Mouse (Mus musculus): ENCODE results near the gene Duxf3.
"Not testable (repeated sequence)": the region's sequence is repeated elsewhere in the genome, so short reads cannot be mapped to it uniquely, and the experiment has no call there.

Gene Duxf3

GRCm38 (mm10) chr10:58223161-58223560 lies 9.3 kb downstream of the Duxf3 start:
- not testable (repeated sequence) for DNase-seq (ENCODE audit: low read depth)

- DNase-seq (ENCODE audit: low read depth), result not testable (repeated sequence)
Measured at GRCm38 (mm10) chr10:58221571-58221970, 10.9 kb downstream of the Duxf3 start.

- no peak for DNase-seq (ENCODE audit: low read depth)
Measured at GRCm38 (mm10) chr10:58220726-58221125, 11.7 kb downstream of the Duxf3 start.

- no peak for DNase-seq (ENCODE audit: low read depth)
Measured at GRCm38 (mm10) chr10:58217366-58217765, 15.1 kb downstream of the Duxf3 start.

GRCm38 (mm10) chr10:58215353-58215752 lies 17.1 kb downstream of the Duxf3 start:
- DNase-seq (ENCODE audit: low read depth), result no peak

DNA sequence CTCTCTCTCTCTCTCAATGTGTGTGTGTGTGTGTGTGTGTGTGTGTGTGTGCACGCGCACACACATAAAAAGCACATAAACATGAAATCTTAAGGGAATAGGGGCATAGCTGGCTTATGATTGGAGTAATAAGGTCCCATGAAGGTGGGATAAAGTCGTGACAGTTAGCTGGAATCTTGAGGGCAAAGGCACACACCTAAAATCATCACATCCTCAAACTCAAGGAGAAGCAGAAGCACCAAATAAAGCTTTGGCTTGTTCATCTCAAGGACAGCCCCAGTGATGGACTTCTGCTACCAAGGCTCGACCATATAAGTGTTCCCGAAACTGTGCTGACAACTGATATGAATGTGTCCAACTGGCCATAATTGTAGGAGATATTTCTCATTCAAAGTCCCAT lies 17.5 kb downstream of the Duxf3 start:
- no peak for DNase-seq (ENCODE audit: low read depth)

GRCm38 (mm10) chr10:58214497-58214896 lies 18.0 kb downstream of the Duxf3 start:
- no peak for DNase-seq (ENCODE audit: low read depth)

DNA sequence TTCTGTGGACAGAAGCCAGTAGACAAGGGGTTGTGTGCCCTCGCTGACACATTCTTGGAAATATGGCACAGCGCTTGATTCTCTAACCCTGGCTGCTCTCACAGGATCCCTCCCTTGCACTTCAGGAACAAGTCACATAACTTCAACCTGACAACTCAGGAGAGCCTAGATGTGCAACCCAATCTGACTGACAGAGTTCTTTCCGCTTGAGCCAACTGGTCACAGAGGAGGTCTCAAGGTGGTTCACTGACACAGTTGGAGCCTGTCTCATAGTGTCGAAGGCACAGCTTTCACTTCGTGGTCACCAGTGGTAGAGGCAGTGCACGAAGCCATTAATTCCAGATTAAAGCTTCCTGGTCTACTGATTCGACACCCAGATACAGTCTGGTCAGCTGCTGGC lies 20.2 kb downstream of the Duxf3 start:
- DNase-seq (ENCODE audit: low read depth), result no peak

- DNase-seq (ENCODE audit: low read depth), result no peak
Measured at GRCm38 (mm10) chr10:58211213-58211612, 21.3 kb downstream of the Duxf3 start.

- no peak for DNase-seq (ENCODE audit: low read depth)
Measured at GRCm38 (mm10) chr10:58210514-58210913, 22.0 kb downstream of the Duxf3 start.

DNA sequence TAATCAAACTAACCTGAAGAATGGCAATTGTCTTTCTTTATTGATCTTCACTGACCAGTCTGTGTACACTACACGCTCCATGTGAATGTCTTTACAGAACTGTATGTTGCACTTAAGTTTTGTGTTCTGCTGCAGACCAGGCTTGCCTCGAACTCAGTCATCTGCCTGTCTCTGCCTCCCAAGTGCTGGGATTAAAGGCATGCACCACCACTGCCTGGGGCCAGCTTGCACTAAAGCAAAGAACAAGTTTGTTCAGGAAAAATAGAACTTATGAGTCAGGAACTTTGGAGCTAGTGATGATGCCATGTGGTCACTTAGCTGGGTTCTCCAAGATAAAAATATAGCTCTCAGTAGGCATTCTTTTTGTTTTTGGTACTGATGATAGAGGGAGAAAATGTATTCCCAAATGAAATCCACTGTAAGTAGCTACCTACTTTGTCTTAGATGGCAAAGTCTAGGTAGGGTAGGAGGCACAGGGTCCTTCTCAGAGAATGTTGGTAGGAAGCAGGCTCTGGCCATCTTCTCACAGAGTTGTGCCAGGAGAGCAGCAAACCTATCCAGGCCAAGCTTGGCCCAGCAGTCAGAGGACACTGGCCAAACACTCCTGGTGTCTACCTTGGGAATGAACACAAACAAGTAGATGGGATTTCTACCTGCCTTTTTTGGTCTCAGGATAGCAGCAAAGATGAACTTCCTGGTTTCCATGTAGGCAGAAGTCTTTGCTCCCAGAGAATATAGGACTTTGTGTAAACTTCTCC lies 22.6 kb downstream of the Duxf3 start:
- no peak for DNase-seq (ENCODE audit: low read depth)

DNA sequence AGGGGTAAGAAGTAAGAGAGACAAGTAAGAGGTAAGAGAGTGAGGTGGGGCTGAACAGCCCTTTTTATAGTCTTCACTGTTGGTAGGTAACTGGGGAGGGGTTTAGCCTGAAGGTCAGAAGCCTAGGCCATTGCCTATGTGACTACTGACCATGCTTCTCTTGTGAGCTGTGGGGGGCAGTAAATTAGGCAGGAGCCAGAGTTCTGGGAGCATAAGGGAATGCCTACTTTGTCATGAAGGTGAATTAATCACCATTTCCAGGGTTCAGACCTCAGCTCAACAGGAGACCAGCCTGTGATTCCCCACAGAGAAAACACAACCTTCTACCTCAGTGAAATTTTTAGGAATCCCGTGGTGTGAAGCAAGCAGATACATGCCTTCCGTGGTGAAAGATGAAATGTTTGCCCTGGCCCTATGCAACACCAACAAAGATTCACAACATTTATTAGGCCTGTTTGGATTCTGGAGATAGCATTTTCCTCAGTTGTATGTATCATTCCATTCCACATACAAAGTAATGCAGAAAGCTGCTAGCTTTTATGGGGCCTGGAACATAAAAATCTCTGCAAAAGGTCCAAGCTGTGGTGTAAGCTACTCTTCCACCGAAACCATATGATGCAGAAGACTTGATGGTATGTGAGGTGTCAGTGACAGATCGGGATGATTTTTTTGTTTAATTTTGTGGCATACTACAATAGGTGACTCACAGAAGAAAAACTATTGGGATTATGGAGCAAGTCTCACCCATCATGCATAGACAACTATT lies 25.7 kb downstream of the Duxf3 start:
- no peak for DNase-seq (ENCODE audit: low read depth)

DNA sequence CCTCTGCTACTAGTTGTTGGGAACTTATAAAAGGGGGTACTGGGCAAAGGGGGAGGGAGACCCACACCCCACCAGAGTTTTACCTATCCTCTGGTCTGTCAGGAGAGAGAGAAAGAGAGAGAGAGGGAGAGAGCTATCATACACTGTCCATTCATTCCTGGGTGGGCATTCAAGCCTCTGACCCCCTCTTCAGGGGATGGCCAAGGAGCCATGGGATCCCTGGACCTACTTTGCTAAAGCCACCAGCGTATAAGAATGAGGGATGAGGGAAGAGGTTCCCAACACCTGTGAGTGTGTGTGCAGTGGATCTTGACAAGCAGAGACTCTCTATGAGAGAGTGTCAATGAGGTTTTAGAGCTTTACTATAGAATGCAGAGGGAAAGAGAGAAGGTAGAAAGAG lies 26.5 kb downstream of the Duxf3 start:
- no peak for DNase-seq (ENCODE audit: low read depth)

Data from c-Kit-positive CD71-positive TER-119-negative erythroid progenitor cells, embryonic 14.5 days (primary cell).